Mouse (Mus musculus): ENCODE results near the gene Dnajc5.

- TF ChIP-seq POLR2A (IDR thresholded peaks at IDR 0.05; ENCODE audit: borderline replicate concordance, extremely low read depth, insufficient read depth, insufficient read length, poor library complexity, severe bottlenecking) (no peak), CTCF (IDR thresholded peaks at IDR 0.05; ENCODE audit: borderline replicate concordance, extremely low read depth, insufficient read depth, insufficient read length) (no peak)
These were observed 62.1 kb downstream of the Dnajc5 start for GRCm38 (mm10) chr2:181582358-181582757.

All from brain, embryonic 14.5 days (tissue).